Mouse (Mus musculus) heart, adult 2 months (tissue): Measurements from ENCODE around the gene Hipk4. TPM values are rescaled to one million over a fixed set of nuclear protein-coding genes. Genes with fewer than 3 reads are reported as not detected.

Experiments used
- DNase-seq, 2 experiments: peaks; one replicate each; pipeline ENCODE4 v3.0.0; 2021
- H3K27ac ChIP-seq: fragments of 200-600 bp; 2 replicates; pipeline ENCODE4 v1.8.1; 2022
- H3K27me3 ChIP-seq: fragments of 200-500 bp; 2 replicates; pipeline ENCODE4 v1.6.1; 2012; ENCODE audit warnings: mild to moderate bottlenecking, low read length, inconsistent platforms, mixed read lengths; ENCODE audit not compliant: control insufficient read depth, insufficient read depth
- H3K36me3 ChIP-seq: fragments of 200-500 bp; 2 replicates; pipeline ENCODE4 v1.6.1; 2012; ENCODE audit warnings: low read length, inconsistent platforms; ENCODE audit not compliant: control insufficient read depth, insufficient read depth
- H3K4me1 ChIP-seq: fragments of 200-500 bp; 2 replicates; pipeline ENCODE4 v1.6.1; 2011; ENCODE audit warnings: low read length; ENCODE audit not compliant: control insufficient read depth, insufficient read depth
- H3K4me3 ChIP-seq: fragments of 200-600 bp; 2 replicates; pipeline ENCODE4 v1.8.1; 2022
- H3K79me2 ChIP-seq: fragments of 200-500 bp; replicated peaks from 2 replicates; pipeline ENCODE4 v1.6.1; 2012; ENCODE audit warnings: mild to moderate bottlenecking, inconsistent platforms, low read length, moderate library complexity, mixed read lengths; ENCODE audit not compliant: control insufficient read depth, insufficient read depth
- H3K9ac ChIP-seq: fragments of 200-500 bp; 2 replicates; pipeline ENCODE4 v1.6.1; 2012; ENCODE audit warnings: low read depth, mild to moderate bottlenecking, control low read depth, inconsistent platforms, low read length, mixed read lengths
- CTCF ChIP-seq: fragments of 200-600 bp; IDR thresholded peaks from 2 replicates; pipeline ENCODE4 v1.8.1; 2022; ENCODE audit warnings: antibody characterized with exemption, mild to moderate bottlenecking, moderate library complexity
- EP300 ChIP-seq: fragments of 200-500 bp; IDR thresholded peaks from 2 replicates; pipeline ENCODE4 v1.6.1; 2011; ENCODE audit warnings: low read depth, low read length, control low read depth; ENCODE audit not compliant: insufficient read depth
- POLR2A ChIP-seq: fragments of 200-500 bp; IDR thresholded peaks from 2 replicates; pipeline ENCODE4 v1.6.1; 2011; ENCODE audit warnings: mild to moderate bottlenecking, low read depth, low read length, control low read depth; ENCODE audit not compliant: insufficient read depth
- WGBS: fragments of 180-500 bp; shearing (Covaris S2); methylation state at CpG from one replicate; pipeline ENCODE4 v1.1.7; 2018; 5-methylcytosine and 5-hydroxymethylcytosine counted together
- intact Hi-C: fragments of 180-260 bp; cut with DNase I; formaldehyde crosslinking; loops from one replicate; pipeline ENCODE4 v1.15.1; 2025
- polyA plus RNA-seq: library from polyadenylated mRNA; depleted of rRNA; stranded (reverse); fragments of >200 nt; gene quantifications from 2 replicates; pipeline ENCODE4 v1.2.3, GENCODE M21; 2012
- total RNA-seq, 2 experiments: library from RNA; stranded (reverse); gene quantifications; 2 replicates each; pipeline ENCODE4 v1.2.3; 2021

The Hipk4 gene
- total and polyA plus RNA-seq, 3 experiments = 0.10 to 0.21 (median 0.14) TPM

- Histone ChIP-seq H3K27me3 (no peaks in the 10 kb centered on the region), H3K4me3 (no peak overlapping the region), H3K36me3 (no peaks in the 10 kb centered on the region), H3K79me2 (no peaks in the 10 kb centered on the region), H3K9ac (no peak overlapping the region), H3K4me1 (no peaks in the 10 kb centered on the region), H3K27ac (no peak overlapping the region)
- intact Hi-C loops = loop anchor here (5.0 kb wide), 3 partner anchors 47 to 122 kb away; partner anchors contain the start of genes Blvrb and Sptbn4
- WGBS = 85% methylated on average over 21 of the region's 21 CpGs
- no peak for TF ChIP-seq POLR2A
- no peak for DNase-seq
These were observed 6.0 kb downstream of the Hipk4 start for GRCm38 (mm10) chr7:27529070-27529469.

GRCm38 (mm10) chr7:27530937-27531336 lies 7.9 kb downstream of the Hipk4 start:
- TF ChIP-seq POLR2A (no peak), CTCF (peak; percentile 32), EP300 (no peak)
- no peaks in the 10 kb centered on the region for H3K79me2 ChIP-seq
- DNase-seq = no peak
- H3K27ac ChIP-seq = no peak overlapping the region
- WGBS = 89% methylated on average over 3 of the region's 3 CpGs
- H3K4me3 ChIP-seq = no peak overlapping the region
- no peaks in the 10 kb centered on the region for H3K36me3 ChIP-seq
- H3K4me1 ChIP-seq = no peaks in the 10 kb centered on the region
- H3K27me3 ChIP-seq = no peaks in the 10 kb centered on the region
- no peak overlapping the region for H3K9ac ChIP-seq
- intact Hi-C loops = no loop called here

GRCm38 (mm10) chr7:27531707-27532106 lies 8.6 kb downstream of the Hipk4 start:
- no peak for DNase-seq
- Histone ChIP-seq H3K79me2 (no peaks in the 10 kb centered on the region), H3K27ac (no peak overlapping the region), H3K27me3 (no peaks in the 10 kb centered on the region), H3K9ac (no peak overlapping the region), H3K4me1 (no peaks in the 10 kb centered on the region), H3K36me3 (no peaks in the 10 kb centered on the region), H3K4me3 (no peak overlapping the region)
- intact Hi-C loops = no loop called here
- TF ChIP-seq CTCF (no peak), POLR2A (no peak), EP300 (no peak)
- WGBS = 90% methylated on average over 10 of the region's 10 CpGs

GRCm38 (mm10) chr7:27532480-27533050 lies 9.5 kb downstream of the Hipk4 start:
- no peak overlapping the region for H3K9ac ChIP-seq
- H3K4me3 ChIP-seq = no peak overlapping the region
- H3K79me2 ChIP-seq = no peaks in the 10 kb centered on the region
- no peak for TF ChIP-seq POLR2A
- TF ChIP-seq CTCF = no peak
- no peak for TF ChIP-seq EP300
- no peak overlapping the region for H3K27ac ChIP-seq
- no peak for DNase-seq
- 73% methylated on average over 9 of the region's 9 CpGs for WGBS
- H3K4me1 ChIP-seq = no peaks in the 10 kb centered on the region
- no peaks in the 10 kb centered on the region for H3K36me3 ChIP-seq
- intact Hi-C loops = no loop called here
- H3K27me3 ChIP-seq = no peaks in the 10 kb centered on the region

- no peak for TF ChIP-seq CTCF
- no peak for TF ChIP-seq POLR2A
- no peak for TF ChIP-seq EP300
- 74% methylated on average over 2 of the region's 2 CpGs for WGBS
- Histone ChIP-seq H3K9ac (no peak overlapping the region), H3K79me2 (no peaks in the 10 kb centered on the region), H3K27me3 (no peaks in the 10 kb centered on the region), H3K27ac (no peak overlapping the region), H3K4me1 (no peaks in the 10 kb centered on the region), H3K4me3 (no peak overlapping the region), H3K36me3 (no peaks in the 10 kb centered on the region)
- intact Hi-C loops = no loop called here
- no peak for DNase-seq
These were observed 12.3 kb downstream of the Hipk4 start for GRCm38 (mm10) chr7:27535386-27535785.

- 86% methylated on average over 6 of the region's 6 CpGs for WGBS
- Histone ChIP-seq H3K36me3 (no peaks in the 10 kb centered on the region), H3K27me3 (no peaks in the 10 kb centered on the region), H3K79me2 (no peaks in the 10 kb centered on the region), H3K27ac (no peak overlapping the region), H3K9ac (no peak overlapping the region), H3K4me1 (no peaks in the 10 kb centered on the region), H3K4me3 (no peak overlapping the region)
- TF ChIP-seq CTCF (no peak), EP300 (no peak), POLR2A (no peak)
- no peak for DNase-seq
- intact Hi-C loops = no loop called here
These were observed 13.6 kb downstream of the Hipk4 start for GRCm38 (mm10) chr7:27536618-27537017.
